Mouse (Mus musculus) cerebellum, adult 2 months (tissue): ENCODE data around the gene Ramp1.

Source experiments
- CTCF ChIP-seq: fragments of 200-500 bp; IDR thresholded peaks from 2 replicates; pipeline ENCODE4 v1.5.1; 2011; ENCODE audit warnings: low read depth, mild to moderate bottlenecking, control low read depth, low read length, moderate library complexity, borderline replicate concordance; ENCODE audit not compliant: insufficient read depth
- POLR2A ChIP-seq: fragments of 200-500 bp; IDR thresholded peaks from 2 replicates; pipeline ENCODE4 v1.6.1; 2011; ENCODE audit warnings: low read length, control low read depth, borderline replicate concordance; ENCODE audit not compliant: insufficient read depth

DNA sequence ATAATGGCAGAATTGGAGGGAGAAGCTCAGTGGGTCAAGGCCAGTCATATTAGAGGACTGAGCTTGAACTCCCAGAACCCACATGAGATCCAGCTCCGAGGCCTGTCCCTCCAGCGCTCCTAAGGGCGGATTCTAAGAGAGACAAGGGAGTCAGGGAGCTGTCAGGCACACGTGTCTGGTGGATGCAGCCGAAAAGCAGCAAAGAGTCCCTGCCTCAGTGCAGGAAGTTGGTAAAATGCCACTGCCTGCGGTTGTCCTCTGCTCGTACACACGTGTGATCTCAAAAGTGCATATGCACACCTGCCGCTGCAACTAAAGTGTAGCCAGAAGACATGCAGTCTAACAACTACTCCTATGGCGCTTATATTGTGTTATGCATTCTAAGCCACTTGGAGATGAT lies 3.7 kb downstream of the Ramp1 start:
- TF ChIP-seq POLR2A: no peak
- TF ChIP-seq CTCF: no peak
